Mouse (Mus musculus) ES-E14 (cell line): ENCODE data around the gene Olfr1389.

Experiments used
- CHD2 ChIP-seq: IDR thresholded peaks from 2 replicates; pipeline ENCODE4 v1.6.1; 2014; ENCODE audit warnings: mild to moderate bottlenecking, low read depth, low read length, inconsistent platforms
- HCFC1 ChIP-seq: IDR thresholded peaks from 2 replicates; pipeline ENCODE4 v1.6.1; 2012; ENCODE audit warnings: low read length, inconsistent platforms, borderline replicate concordance; ENCODE audit not compliant: insufficient read depth
- MAFK ChIP-seq: IDR thresholded peaks from 2 replicates; pipeline ENCODE4 v1.6.1; 2014; ENCODE audit warnings: mild to moderate bottlenecking, low read depth, low read length, inconsistent platforms; ENCODE audit not compliant: insufficient read depth
- ZC3H11A ChIP-seq: IDR thresholded peaks from 2 replicates; pipeline ENCODE4 v1.6.1; 2012; ENCODE audit warnings: low read depth, mild to moderate bottlenecking, inconsistent platforms, low read length, borderline replicate concordance
- ZNF384 ChIP-seq: IDR thresholded peaks from 2 replicates; pipeline ENCODE4 v1.6.1; 2012; ENCODE audit warnings: low read depth, low read length, inconsistent platforms

DNA sequence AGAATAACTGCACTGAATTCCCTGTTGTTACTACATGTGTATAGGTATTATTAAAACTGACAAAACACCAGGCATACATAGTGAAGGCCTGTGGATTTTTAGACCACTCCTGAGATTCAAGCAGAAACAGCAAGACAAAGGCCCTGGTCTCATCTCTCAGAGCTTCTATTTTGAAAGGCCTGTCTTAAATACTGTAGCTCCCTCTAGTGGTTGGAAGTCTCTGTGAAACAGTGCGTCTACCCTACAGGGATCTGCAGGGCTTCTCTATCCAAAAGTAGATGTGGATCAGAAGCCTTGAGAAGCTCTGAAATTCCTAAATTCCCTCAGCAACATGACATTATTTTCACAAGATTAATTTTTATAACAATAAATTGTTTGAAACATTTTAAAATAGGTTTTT, 12.3 kb upstream of the Olfr1389 start:
- TF ChIP-seq ZC3H11A (peak; percentile 67; the same call in 1 of the 2 replicates), ZNF384 (no peak), MAFK (no peak), CHD2 (no peak), HCFC1 (no peak)
